Mouse (Mus musculus) forebrain, embryonic 16.5 days (tissue): Measurements from ENCODE around the gene Gm11595. TPM values are rescaled to one million over a fixed set of nuclear protein-coding genes. Genes with fewer than 3 reads are reported as not detected.
"Not testable (repeated sequence)": the region's sequence is repeated elsewhere in the genome, so short reads cannot be mapped to it uniquely, and the experiment has no call there.

Source experiments
- ATAC-seq: fragments of 200-750 bp; cut with Nextera tagmentation; 2 replicates; pipeline ENCODE4 v1.8.0; 2017; ENCODE audit warnings: mild to moderate bottlenecking, moderate library complexity
- H3K27ac ChIP-seq: fragments of 300-500 bp; sonication (generic); 2 replicates; pipeline ENCODE4 v1.5.1; 2014; ENCODE audit warnings: low read length, control low read depth
- H3K27me3 ChIP-seq: fragments of 300-500 bp; sonication (generic); replicated peaks from 2 replicates; pipeline ENCODE4 v1.6.1; 2014; ENCODE audit warnings: low read length; ENCODE audit not compliant: control insufficient read depth, insufficient read depth
- H3K36me3 ChIP-seq: fragments of 300-500 bp; sonication (generic); 2 replicates; pipeline ENCODE4 v1.6.1; 2014; ENCODE audit not compliant: control insufficient read depth, insufficient read depth
- H3K4me1 ChIP-seq: fragments of 300-500 bp; sonication (generic); replicated peaks from 2 replicates; pipeline ENCODE4 v1.6.1; 2014; ENCODE audit warnings: low read length; ENCODE audit not compliant: control insufficient read depth, insufficient read depth
- H3K4me2 ChIP-seq: fragments of 300-500 bp; sonication (generic); 2 replicates; pipeline ENCODE4 v1.6.1; 2014; ENCODE audit warnings: mild to moderate bottlenecking, low read length, control low read depth
- H3K4me3 ChIP-seq: fragments of 300-500 bp; sonication (generic); replicated peaks from 2 replicates; pipeline ENCODE4 v1.5.1; 2014; ENCODE audit warnings: mild to moderate bottlenecking, low read length, control low read depth
- H3K9ac ChIP-seq: fragments of 300-500 bp; sonication (generic); replicated peaks from 2 replicates; pipeline ENCODE4 v1.6.1; 2014; ENCODE audit warnings: low read depth, low read length, control low read depth
- H3K9me3 ChIP-seq: fragments of 300-500 bp; sonication (generic); 2 replicates; pipeline ENCODE4 v1.6.1; 2016; ENCODE audit warnings: low read length; ENCODE audit not compliant: control insufficient read depth
- WGBS: fragments of 180-500 bp; shearing (Covaris S2); extraction: QIAGEN DNeasy Blood & Tissue Kit; methylation state at CpG from one replicate; pipeline ENCODE4 v1.1.7; 2014; 5-methylcytosine and 5-hydroxymethylcytosine counted together
- polyA plus RNA-seq: library from polyadenylated mRNA; unstranded; fragments of >200 nt; fragmentation: Nextera tagmentation; extraction: Ambion mirVana; gene quantifications from 2 replicates; pipeline ENCODE4 v1.2.1, GENCODE M21; 2015

The Gm11595 gene
- not detected in 2 replicates for polyA plus RNA-seq

- not testable (repeated sequence) for H3K4me1 ChIP-seq, ATAC-seq
Measured at GRCm38 (mm10) chr11:99772813-99773212, at the start of gene Gm11595. Gene Gm11595 (minus strand): TSS chr11:99772913.

GRCm38 (mm10) chr11:99815566-99815965 lies 42.9 kb upstream of the Gm11595 start, which contains the start of gene Gm11564:
Gene Gm11564 (minus strand): TSS chr11:99815666.
- H3K4me3 ChIP-seq, H3K4me2 ChIP-seq, H3K4me1 ChIP-seq, H3K9ac ChIP-seq, H3K36me3 ChIP-seq, H3K9me3 ChIP-seq, H3K27ac ChIP-seq, H3K27me3 ChIP-seq, ATAC-seq: not testable (repeated sequence)
- WGBS: 79% methylated on average over 2 of the region's 2 CpGs

More at GRCm38 (mm10) chr11:99772813-99773212, at the start of gene Gm11595:
- not testable (repeated sequence) for H3K9me3 ChIP-seq, H3K27me3 ChIP-seq, H3K36me3 ChIP-seq, H3K4me3 ChIP-seq, H3K9ac ChIP-seq, H3K27ac ChIP-seq, H3K4me2 ChIP-seq

- H3K4me1 ChIP-seq, ATAC-seq, H3K4me3 ChIP-seq, H3K4me2 ChIP-seq, H3K27me3 ChIP-seq, H3K36me3 ChIP-seq, H3K9me3 ChIP-seq, H3K9ac ChIP-seq, H3K27ac ChIP-seq: not testable (repeated sequence)
Measured at GRCm38 (mm10) chr11:99809792-99810191, 37.1 kb upstream of the Gm11595 start, which contains the start of gene Krtap4-13. Gene Krtap4-13 (minus strand): TSS chr11:99809892.

GRCm38 (mm10) chr11:99804346-99804745 lies 31.6 kb upstream of the Gm11595 start, which contains the start of gene Gm11554:
Gene Gm11554 (minus strand): TSS chr11:99804446.
- not testable (repeated sequence) for H3K4me1 ChIP-seq
- WGBS: no CpG with 5 or more reads among the region's 1 CpGs

GRCm38 (mm10) chr11:99798832-99799231 lies 26.1 kb upstream of the Gm11595 start, which contains the start of gene Gm11569:
Gene Gm11569 (minus strand): TSS chr11:99798932.
- not testable (repeated sequence) for H3K4me1 ChIP-seq, H3K27me3 ChIP-seq, H3K36me3 ChIP-seq, H3K4me2 ChIP-seq, H3K27ac ChIP-seq, H3K9ac ChIP-seq, ATAC-seq, H3K9me3 ChIP-seq, H3K4me3 ChIP-seq
- WGBS: no CpG with 5 or more reads among the region's 1 CpGs

More at GRCm38 (mm10) chr11:99804346-99804745, 31.6 kb upstream of the Gm11595 start, which contains the start of gene Gm11554:
- H3K36me3 ChIP-seq, H3K27ac ChIP-seq, H3K4me2 ChIP-seq, H3K4me3 ChIP-seq, H3K9me3 ChIP-seq, ATAC-seq, H3K27me3 ChIP-seq, H3K9ac ChIP-seq: not testable (repeated sequence)

- H3K9ac ChIP-seq: no peak within 1 kb of the TSS
- H3K27ac ChIP-seq: no peak within 1 kb of the TSS
- no peaks in the 10 kb centered on the region for H3K9me3 ChIP-seq
- H3K36me3 ChIP-seq: no peaks in the 10 kb centered on the region
- no peak within 1 kb of the TSS for H3K4me3 ChIP-seq
- H3K4me1 ChIP-seq: no peaks in the 10 kb centered on the region
- no peak within 1 kb of the TSS for H3K4me2 ChIP-seq
- ATAC-seq: no peak
- 83% methylated on average over 2 of the region's 2 CpGs for WGBS
- no peaks in the 10 kb centered on the region for H3K27me3 ChIP-seq
Measured at GRCm38 (mm10) chr11:99793367-99793766, 20.7 kb upstream of the Gm11595 start, which contains the start of gene Gm11596. Gene Gm11596 (minus strand): TSS chr11:99793467.

GRCm38 (mm10) chr11:99784900-99785299 lies 12.2 kb upstream of the Gm11595 start, which contains the start of gene Krtap4-9:
Gene Krtap4-9 (plus strand): TSS chr11:99785200.
- ATAC-seq, H3K27ac ChIP-seq, H3K4me2 ChIP-seq, H3K4me1 ChIP-seq, H3K9me3 ChIP-seq, H3K36me3 ChIP-seq, H3K27me3 ChIP-seq, H3K9ac ChIP-seq, H3K4me3 ChIP-seq: not testable (repeated sequence)

- Histone ChIP-seq H3K27me3 (no peaks in the 10 kb centered on the region), H3K4me1 (no peaks in the 10 kb centered on the region), H3K4me3 (no peak within 1 kb of the TSS), H3K9ac (no peak within 1 kb of the TSS), H3K9me3 (no peaks in the 10 kb centered on the region), H3K27ac (no peak within 1 kb of the TSS), H3K36me3 (no peaks in the 10 kb centered on the region), H3K4me2 (no peak within 1 kb of the TSS)
- WGBS: 97% methylated on average over 2 of the region's 2 CpGs
- ATAC-seq: no peak
Measured at GRCm38 (mm10) chr11:99780604-99781003, 7.9 kb upstream of the Gm11595 start, which contains the start of gene Krtap4-8. Gene Krtap4-8 (minus strand): TSS chr11:99780704.

GRCm38 (mm10) chr11:99778401-99778800 lies 5.7 kb upstream of the Gm11595 start:
- no peak overlapping the region for H3K9ac ChIP-seq
- no peak overlapping the region for H3K27ac ChIP-seq
- H3K27me3 ChIP-seq: no peaks in the 10 kb centered on the region
- no peak overlapping the region for H3K4me3 ChIP-seq
- 42% methylated on average over 7 of the region's 7 CpGs for WGBS
- H3K4me2 ChIP-seq: no peak overlapping the region
- H3K9me3 ChIP-seq: no peaks in the 10 kb centered on the region
- H3K36me3 ChIP-seq: no peaks in the 10 kb centered on the region
- ATAC-seq: no peak
- H3K4me1 ChIP-seq: no peaks in the 10 kb centered on the region

- Histone ChIP-seq H3K27me3 (no peaks in the 10 kb centered on the region), H3K4me1 (no peaks in the 10 kb centered on the region)
- WGBS: 72% methylated on average over 2 of the region's 2 CpGs
Measured at GRCm38 (mm10) chr11:99768410-99768809, 4.3 kb downstream of the Gm11595 start.

More at GRCm38 (mm10) chr11:99768410-99768809, 4.3 kb downstream of the Gm11595 start:
- ATAC-seq: no peak
- Histone ChIP-seq H3K9ac (no peak overlapping the region), H3K36me3 (no peaks in the 10 kb centered on the region), H3K27ac (no peak overlapping the region), H3K9me3 (no peaks in the 10 kb centered on the region), H3K4me2 (no peak overlapping the region), H3K4me3 (no peak overlapping the region)
